Mouse (Mus musculus) limb, embryonic 14.5 days (tissue): Measurements from ENCODE around the gene Slc1a7. TPM values are rescaled to one million over a fixed set of nuclear protein-coding genes. Genes with fewer than 3 reads are reported as not detected.

Experiments used
- ATAC-seq: fragments of 200-750 bp; cut with Nextera tagmentation; 2 replicates; pipeline ENCODE4 v1.8.0; 2017; ENCODE audit warnings: low read depth, moderate number of reproducible peaks, moderate TSS enrichment; ENCODE audit not compliant: low FRiP score
- DNase-seq: peaks from one replicate; pipeline ENCODE4 v3.0.0-alpha.2; 2015; ENCODE audit warnings: low spot score
- H3K27ac ChIP-seq: fragments of 300-500 bp; sonication (generic); replicated peaks from 2 replicates; pipeline ENCODE4 v1.5.1; 2014; ENCODE audit warnings: low read depth, mild to moderate bottlenecking, low read length, moderate library complexity, mixed read lengths
- H3K27me3 ChIP-seq: fragments of 300-500 bp; sonication (generic); 2 replicates; pipeline ENCODE4 v1.6.1; 2014; ENCODE audit warnings: low read length, mixed read lengths; ENCODE audit not compliant: control insufficient read depth, insufficient read depth
- H3K36me3 ChIP-seq: fragments of 300-500 bp; sonication (generic); 2 replicates; pipeline ENCODE4 v1.6.1; 2014; ENCODE audit warnings: mild to moderate bottlenecking, low read length, moderate library complexity, mixed read lengths; ENCODE audit not compliant: control insufficient read depth, insufficient read depth
- H3K4me1 ChIP-seq: fragments of 300-500 bp; sonication (generic); 2 replicates; pipeline ENCODE4 v1.6.1; 2014; ENCODE audit warnings: antibody characterized with exemption, low read length, mixed read lengths; ENCODE audit not compliant: control insufficient read depth, insufficient read depth
- H3K4me2 ChIP-seq: fragments of 300-500 bp; sonication (generic); replicated peaks from 2 replicates; pipeline ENCODE4 v1.6.1; 2014; ENCODE audit warnings: low read depth, mild to moderate bottlenecking, low read length, moderate library complexity; ENCODE audit not compliant: severe bottlenecking
- H3K4me3 ChIP-seq: fragments of 300-500 bp; sonication (generic); replicated peaks from 2 replicates; pipeline ENCODE4 v1.5.1; 2014; ENCODE audit warnings: low read length
- H3K9ac ChIP-seq: fragments of 300-500 bp; sonication (generic); 2 replicates; pipeline ENCODE4 v1.6.1; 2014; ENCODE audit warnings: mild to moderate bottlenecking, low read depth, low read length, moderate library complexity; ENCODE audit not compliant: severe bottlenecking
- H3K9me3 ChIP-seq: fragments of 300-500 bp; sonication (generic); 2 replicates; pipeline ENCODE4 v1.6.1; 2016; ENCODE audit warnings: low read length; ENCODE audit not compliant: control insufficient read depth
- POLR2A ChIP-seq: fragments of 200-500 bp; IDR thresholded peaks from 2 replicates; pipeline ENCODE4 v1.8.0; 2012; ENCODE audit warnings: inconsistent platforms, mild to moderate bottlenecking, moderate library complexity, borderline replicate concordance; ENCODE audit not compliant: insufficient read depth, insufficient read length; ENCODE audit errors: extremely low read depth
- WGBS: fragments of 180-500 bp; shearing (Covaris S2); extraction: QIAGEN DNeasy Blood & Tissue Kit; methylation state at CpG from one replicate; pipeline ENCODE4 v1.1.7; 2014; 5-methylcytosine and 5-hydroxymethylcytosine counted together
- polyA plus RNA-seq, 2 experiments: library from polyadenylated mRNA; depleted of rRNA in 1 of 2; stranded (reverse) in 1 of 2; unstranded in 1 of 2; fragments of >200 nt; fragmentation: Nextera tagmentation in 1 of 2; extraction: Ambion mirVana in 1 of 2; gene quantifications; 2 replicates each; pipeline versions ENCODE4 v1.2.1 to v1.2.3; 2012 to 2014

Gene Slc1a7
- polyA plus RNA-seq, 2 experiments, result 0.16 TPM; not detected in 1

DNA sequence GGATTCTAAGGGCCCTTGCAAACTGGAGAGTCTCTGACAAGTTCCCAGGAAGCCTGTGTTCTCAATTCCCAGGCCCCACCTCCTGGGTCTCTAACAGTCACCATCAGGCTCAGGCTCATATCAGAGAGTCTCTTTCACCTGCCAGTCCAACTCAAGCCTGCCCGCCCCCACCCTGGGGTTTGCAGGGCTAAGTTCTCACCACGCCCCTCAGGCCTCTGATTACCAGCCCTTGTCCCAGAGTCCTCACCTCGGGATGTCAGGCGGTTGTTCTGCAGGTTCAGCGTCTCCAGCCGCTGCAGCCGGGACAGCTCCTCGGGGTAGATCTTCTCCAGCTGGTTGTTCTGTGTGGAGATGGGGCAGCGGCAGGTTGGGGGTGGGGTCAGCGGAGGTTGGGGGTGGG, 57.1 kb downstream of the Slc1a7 start:
- no peak for TF ChIP-seq POLR2A
- Histone ChIP-seq H3K4me1 (no peaks in the 10 kb centered on the region; the same call in 1 of the 2 replicates), H3K36me3 (no peaks in the 10 kb centered on the region), H3K9me3 (no peaks in the 10 kb centered on the region), H3K4me3 (no peak overlapping the region), H3K4me2 (no peak overlapping the region), H3K9ac (no peak overlapping the region), H3K27me3 (peaks cover 2% of the 10 kb centered on the region; the same call in 1 of the 2 replicates), H3K27ac (no peak overlapping the region)
- DNase-seq (no peak), ATAC-seq (no peak)
- 5% methylated on average over 10 of the region's 10 CpGs for WGBS

DNA sequence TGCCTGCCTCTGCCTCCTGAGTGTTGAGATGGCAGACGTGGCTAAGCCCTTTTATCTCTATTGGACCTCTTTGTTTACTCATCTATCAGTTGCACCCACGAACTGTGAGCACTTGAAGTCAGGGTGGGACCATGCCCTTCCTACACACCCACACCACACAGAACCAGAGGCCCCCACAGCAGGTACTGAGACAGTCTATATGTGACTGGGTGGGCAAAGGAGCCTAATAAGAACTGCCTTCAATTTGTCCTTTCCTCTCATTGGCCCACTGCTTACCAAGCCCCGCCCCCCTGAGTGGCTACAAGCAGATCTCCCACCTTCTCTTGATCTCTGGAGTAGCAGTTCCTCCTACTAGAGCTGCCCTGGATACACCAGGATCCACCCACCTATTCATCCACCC, 58.1 kb downstream of the Slc1a7 start:
- peaks cover 4% of the 10 kb centered on the region; the same call in 1 of the 2 replicates for H3K4me1 ChIP-seq
- no peak overlapping the region for H3K4me3 ChIP-seq
- no peak for ATAC-seq
- WGBS, result 40% methylated on average over 3 of the region's 3 CpGs
- no peak overlapping the region for H3K4me2 ChIP-seq
- DNase-seq, result no peak
- H3K9me3 ChIP-seq, result no peaks in the 10 kb centered on the region
- peaks cover 11% of the 10 kb centered on the region for H3K27me3 ChIP-seq
- no peak overlapping the region for H3K9ac ChIP-seq
- H3K27ac ChIP-seq, result no peak overlapping the region
- no peaks in the 10 kb centered on the region for H3K36me3 ChIP-seq
- TF ChIP-seq POLR2A, result no peak

DNA sequence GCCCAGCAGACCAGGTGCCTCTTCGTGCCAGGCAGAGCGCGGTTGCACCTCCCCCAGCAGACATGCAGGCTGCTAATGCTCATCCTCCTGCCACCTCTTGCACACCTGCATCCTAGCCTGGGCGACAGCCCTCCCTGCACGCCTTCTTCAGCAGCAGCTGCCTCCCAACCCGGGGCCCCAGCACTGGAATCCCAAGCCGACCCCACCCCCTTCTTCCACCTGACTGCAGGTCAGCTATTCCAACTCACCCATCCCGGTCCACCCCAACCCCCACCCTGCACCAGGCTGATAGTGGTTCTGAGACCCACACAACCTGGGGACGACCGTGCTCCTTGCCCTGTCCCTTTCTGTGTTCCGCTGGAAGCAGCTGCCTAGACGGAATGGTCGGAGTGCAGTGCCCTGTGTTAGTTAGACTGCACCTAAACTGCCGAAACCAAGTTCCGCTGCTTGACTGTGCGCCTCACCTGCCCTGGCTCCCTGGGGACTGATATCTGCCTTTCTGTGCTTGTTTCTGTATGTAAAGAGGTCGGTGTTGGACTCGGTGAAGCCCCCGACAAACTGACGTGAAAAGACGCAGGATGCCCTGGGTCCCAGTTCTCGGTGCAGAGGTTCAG, 62.9 kb downstream of the Slc1a7 start:
- peak overlapping the region; percentile 99 for H3K4me2 ChIP-seq
- DNase-seq (no peak), ATAC-seq (no peak)
- no peak overlapping the region for H3K27ac ChIP-seq
- peak overlapping the region; percentile 63 for H3K4me3 ChIP-seq
- WGBS, result 3% methylated on average over 21 of the region's 22 CpGs
- peaks cover 16% of the 10 kb centered on the region for H3K27me3 ChIP-seq
- H3K9ac ChIP-seq, result peak overlapping the region; percentile 61; the same call in 1 of the 2 replicates
- no peaks in the 10 kb centered on the region for H3K36me3 ChIP-seq
- TF ChIP-seq POLR2A, result no peak
- peaks cover 10% of the 10 kb centered on the region for H3K4me1 ChIP-seq
- H3K9me3 ChIP-seq, result no peaks in the 10 kb centered on the region

DNA sequence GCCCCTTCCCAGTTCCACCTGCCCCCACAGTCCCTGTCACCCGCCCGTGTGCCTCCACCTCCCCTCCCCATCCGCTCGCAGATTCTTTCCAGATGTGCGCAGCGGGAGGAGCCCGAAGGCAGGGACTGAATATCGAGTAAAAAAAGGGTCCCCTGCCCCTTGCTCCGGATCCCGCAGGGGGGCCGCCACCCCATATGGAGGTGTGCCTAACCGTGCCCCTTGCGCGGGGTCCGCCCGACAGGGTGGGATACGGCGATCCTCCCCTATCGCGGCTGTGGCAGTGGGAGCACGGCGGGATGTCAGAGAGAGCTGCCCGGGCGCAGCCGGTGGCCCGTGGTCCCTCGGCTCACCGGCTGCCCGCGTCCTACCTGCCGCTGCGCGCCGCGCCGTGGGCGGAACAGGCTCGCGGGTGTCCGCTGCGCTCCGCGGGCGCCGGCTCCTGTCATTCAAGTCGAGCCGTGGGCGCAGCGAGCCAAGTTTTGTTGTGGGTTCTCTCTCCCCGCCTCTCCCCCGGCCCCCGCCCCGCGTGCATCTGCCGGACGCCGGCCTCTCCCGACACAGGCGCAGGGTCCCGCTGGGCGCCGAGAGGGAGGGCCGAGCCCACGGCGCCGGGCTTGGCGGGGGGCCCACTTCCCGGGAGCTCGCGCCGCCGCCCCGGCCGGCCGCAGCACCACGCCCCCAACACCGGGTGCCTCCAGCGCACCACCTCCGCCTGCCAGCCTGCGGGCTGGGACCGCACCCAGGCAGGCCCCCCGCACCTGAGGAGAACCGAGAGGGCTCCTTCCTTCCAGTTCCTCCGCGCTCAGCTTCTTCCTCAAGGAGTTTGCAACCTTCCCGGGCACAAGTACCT, 63.6 kb downstream of the Slc1a7 start:
- peak overlapping the region; percentile 99 for H3K4me2 ChIP-seq
- DNase-seq (peak; percentile 20), ATAC-seq (peak; percentile 45; the same call in 1 of the 2 replicates)
- H3K9ac ChIP-seq, result peak overlapping the region; percentile 61
- no peak for TF ChIP-seq POLR2A
- H3K27ac ChIP-seq, result 0 out of 2 replicates have a peak overlapping the region, but pooled peaks have one; percentile 7
- peaks cover 10% of the 10 kb centered on the region for H3K4me1 ChIP-seq
- peak overlapping the region; percentile 63 for H3K4me3 ChIP-seq
- WGBS, result 3% methylated on average over 29 of the region's 86 CpGs
- H3K9me3 ChIP-seq, result no peaks in the 10 kb centered on the region
- H3K27me3 ChIP-seq, result peaks cover 16% of the 10 kb centered on the region
- no peaks in the 10 kb centered on the region for H3K36me3 ChIP-seq

DNA sequence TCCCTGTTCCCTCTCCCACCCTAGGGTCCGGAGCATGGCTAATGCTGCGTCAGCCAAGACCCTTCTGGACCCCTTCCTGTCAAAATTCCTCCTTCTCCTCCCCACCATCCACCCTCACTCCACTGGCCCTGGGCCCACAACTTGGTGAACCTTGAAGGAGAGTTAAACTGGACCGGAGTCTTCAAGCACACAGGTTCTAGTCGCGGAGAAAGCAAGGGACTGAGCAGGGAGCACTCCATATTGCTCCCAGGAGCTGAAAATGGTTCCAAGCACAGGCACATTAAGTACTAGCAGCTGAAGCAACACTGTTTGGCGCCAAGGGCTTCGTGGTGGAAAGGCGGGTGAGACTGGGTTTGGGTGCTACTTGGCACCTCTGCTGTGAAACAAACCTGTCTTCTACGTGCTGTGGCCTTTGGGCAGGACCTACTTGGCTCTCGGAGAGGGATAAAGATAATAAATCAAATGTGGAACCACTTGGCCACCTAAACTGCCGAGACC, 64.3 kb downstream of the Slc1a7 start:
- ATAC-seq (0 out of 2 replicates have a peak, but pooled peaks have one; percentile 35), DNase-seq (no peak)
- H3K4me2 ChIP-seq, result peak overlapping the region; percentile 99
- no peaks in the 10 kb centered on the region for H3K36me3 ChIP-seq
- H3K4me3 ChIP-seq, result peak overlapping the region; percentile 63
- no peak for TF ChIP-seq POLR2A
- H3K9ac ChIP-seq, result peak overlapping the region; percentile 61
- 0 out of 2 replicates have a peak overlapping the region, but pooled peaks have one; percentile 7 for H3K27ac ChIP-seq
- peaks cover 10% of the 10 kb centered on the region for H3K4me1 ChIP-seq
- WGBS, result 25% methylated on average over 11 of the region's 11 CpGs
- H3K9me3 ChIP-seq, result no peaks in the 10 kb centered on the region
- H3K27me3 ChIP-seq, result peaks cover 16% of the 10 kb centered on the region
